Mouse (Mus musculus) naive thymus-derived CD4-positive, alpha-beta T cell, adult 5 months (primary cell): ENCODE measurements around the gene Aurkaip1. TPM values are rescaled to one million over a fixed set of nuclear protein-coding genes. Genes with fewer than 3 reads are reported as not detected.

Source experiments
- polyA plus RNA-seq: library from polyadenylated mRNA; unstranded; fragments of 100-300 nt; shearing (Covaris generic); gene quantifications from one replicate; pipeline ENCODE4 v1.2.1, GENCODE M21; 2017

Gene Aurkaip1
- 116 TPM for polyA plus RNA-seq

GRCm38 (mm10) chr4:155831205-155831766, at the start of gene Aurkaip1:
Gene Aurkaip1, plus strand, starts transcription at chr4:155831272.

GRCm38 (mm10) chr4:155785819-155786218, 45.3 kb upstream of the Aurkaip1 start, which contains the start of gene Tmem88b:
Gene Tmem88b, minus strand, starts transcription at chr4:155785874.

GRCm38 (mm10) chr4:155790021-155790489, 41.0 kb upstream of the Aurkaip1 start, which contains the start of gene Ankrd65:
Gene Ankrd65, plus strand, starts transcription at chr4:155790439.

GRCm38 (mm10) chr4:155802741-155803339, 28.2 kb upstream of the Aurkaip1 start, which contains the start of gene Mrpl20:
Gene Mrpl20, plus strand, starts transcription at chr4:155802878.

GRCm38 (mm10) chr4:155811929-155812664, 19.0 kb upstream of the Aurkaip1 start, which contains the start of gene Ccnl2:
Gene Ccnl2, plus strand, starts transcription at chr4:155812489.

GRCm38 (mm10) chr4:155839483-155839910, 8.4 kb downstream of the Aurkaip1 start, which contains the start of gene Mxra8:
Gene Mxra8, plus strand, starts transcription at chr4:155839680.

GRCm38 (mm10) chr4:155846871-155847578, 16.0 kb downstream of the Aurkaip1 start, which contains the start of gene Dvl1:
Gene Dvl1, plus strand, starts transcription at chr4:155847402.

GRCm38 (mm10) chr4:155863001-155863400, 31.9 kb downstream of the Aurkaip1 start, which contains the start of gene Tas1r3:
Gene Tas1r3, minus strand, starts transcription at chr4:155863362.

GRCm38 (mm10) chr4:155869317-155870033, 38.4 kb downstream of the Aurkaip1 start, which contains the start of the genes Cptp and Ints11:
Gene Cptp, minus strand, starts transcription at chr4:155869440.
Gene Ints11, plus strand, starts transcription at chr4:155869546.

Other genes with a start within 250 kb of the Aurkaip1 start
- gene Slc35e2, start 229.9 kb upstream of the Aurkaip1 start, polyA plus RNA-seq, result 25.7 TPM
- 317 TPM for gene Cdk11b, start 206.4 kb upstream of the Aurkaip1 start, polyA plus RNA-seq
- gene Gm10563, start 185.9 kb upstream of the Aurkaip1 start, polyA plus RNA-seq, result not detected
- not detected for gene Mmp23, start 177.9 kb upstream of the Aurkaip1 start, polyA plus RNA-seq
- gene Mib2, start 162.1 kb upstream of the Aurkaip1 start, polyA plus RNA-seq, result 55.2 TPM
- 13.4 TPM for gene Fndc10, start 136.9 kb upstream of the Aurkaip1 start, polyA plus RNA-seq
- 96.5 TPM for gene Ssu72, start 126.5 kb upstream of the Aurkaip1 start, polyA plus RNA-seq
- 0.57 TPM for gene Tmem240, start 96.5 kb upstream of the Aurkaip1 start, polyA plus RNA-seq
- 104 TPM for gene Atad3a, start 70.2 kb upstream of the Aurkaip1 start, polyA plus RNA-seq
- gene Vwa1, start 56.6 kb upstream of the Aurkaip1 start, polyA plus RNA-seq, result not detected
- gene Tmem88b, start 45.4 kb upstream of the Aurkaip1 start, polyA plus RNA-seq, result not detected
- not detected for gene Ankrd65, start 40.8 kb upstream of the Aurkaip1 start, polyA plus RNA-seq
- gene Mrpl20, start 28.4 kb upstream of the Aurkaip1 start, polyA plus RNA-seq, result 62.8 TPM
- gene Ccnl2, start 18.8 kb upstream of the Aurkaip1 start, polyA plus RNA-seq, result 444 TPM
- 2.1 TPM for gene Mxra8, start 8.4 kb downstream of the Aurkaip1 start, polyA plus RNA-seq
- 117 TPM for gene Dvl1, start 16.1 kb downstream of the Aurkaip1 start, polyA plus RNA-seq
- 0.55 TPM for gene Tas1r3, start 32.1 kb downstream of the Aurkaip1 start, polyA plus RNA-seq
- gene Cptp, start 38.2 kb downstream of the Aurkaip1 start, polyA plus RNA-seq, result 3.0 TPM
- gene Ints11, start 38.3 kb downstream of the Aurkaip1 start, polyA plus RNA-seq, result 80.6 TPM
- 41.9 TPM for gene Pusl1, start 60.5 kb downstream of the Aurkaip1 start, polyA plus RNA-seq
- gene Acap3, start 60.5 kb downstream of the Aurkaip1 start, polyA plus RNA-seq, result 34.2 TPM
- gene Ube2j2, start 112.6 kb downstream of the Aurkaip1 start, polyA plus RNA-seq, result 185 TPM
- 3.4 TPM for gene C1qtnf12, start 131.0 kb downstream of the Aurkaip1 start, polyA plus RNA-seq
- gene B3galt6, start 161.4 kb downstream of the Aurkaip1 start, polyA plus RNA-seq, result 7.8 TPM
- 401 TPM for gene Sdf4, start 161.6 kb downstream of the Aurkaip1 start, polyA plus RNA-seq
- 109 TPM for gene Tnfrsf4, start 182.6 kb downstream of the Aurkaip1 start, polyA plus RNA-seq
- 279 TPM for gene Tnfrsf18, start 194.9 kb downstream of the Aurkaip1 start, polyA plus RNA-seq
- 0.15 TPM for gene Ttll10, start 228.1 kb downstream of the Aurkaip1 start, polyA plus RNA-seq